Mouse (Mus musculus): Measurements from ENCODE around the gene Dok1.
A peak's percentile ranks its signal among the peaks of the same experiment; 100 is the strongest.

Gene Dok1

GRCm38 (mm10) chr6:83013444-83013843 is 19.8 kb downstream of the Dok1 start:
- no peak for DNase-seq

GRCm38 (mm10) chr6:83011756-83012155 is 21.5 kb downstream of the Dok1 start:
- DNase-seq: no peak

- DNase-seq: no peak
Observed at GRCm38 (mm10) chr6:83011255-83011654, 22.0 kb downstream of the Dok1 start.

- DNase-seq: no peak
Observed at GRCm38 (mm10) chr6:83010010-83010409, 23.3 kb downstream of the Dok1 start.

- no peak for DNase-seq
Observed at GRCm38 (mm10) chr6:83008659-83009058, 24.6 kb downstream of the Dok1 start.

- DNase-seq: no peak
Observed at GRCm38 (mm10) chr6:83006114-83006513, 27.2 kb downstream of the Dok1 start.

GRCm38 (mm10) chr6:83005444-83006011 is 27.7 kb downstream of the Dok1 start:
- no peak for DNase-seq

GRCm38 (mm10) chr6:83004872-83005271 is 28.4 kb downstream of the Dok1 start:
- DNase-seq: peak; percentile 19

- DNase-seq: no peak
Observed at GRCm38 (mm10) chr6:83004309-83004708, 29.0 kb downstream of the Dok1 start.

GRCm38 (mm10) chr6:83003850-83004249 is 29.4 kb downstream of the Dok1 start:
- DNase-seq: no peak

GRCm38 (mm10) chr6:83003082-83003481 is 30.2 kb downstream of the Dok1 start:
- DNase-seq: no peak

GRCm38 (mm10) chr6:82999986-83000385 is 33.3 kb downstream of the Dok1 start:
- no peak for DNase-seq

- DNase-seq: no peak
Observed at GRCm38 (mm10) chr6:82998326-82998725, 34.9 kb downstream of the Dok1 start.

- DNase-seq: no peak
Observed at GRCm38 (mm10) chr6:82997511-82998102, 35.7 kb downstream of the Dok1 start.

- DNase-seq: peak; percentile 87
Observed at GRCm38 (mm10) chr6:82996740-82997315, 36.4 kb downstream of the Dok1 start.

GRCm38 (mm10) chr6:82994372-82994771 is 38.9 kb downstream of the Dok1 start:
- DNase-seq: no peak

- DNase-seq: no peak
Observed at GRCm38 (mm10) chr6:82993696-82994095, 39.6 kb downstream of the Dok1 start.

GRCm38 (mm10) chr6:82987411-82987971 is 45.8 kb downstream of the Dok1 start:
- no peak for DNase-seq

Measured in right cerebral cortex, postnatal 25 days (tissue).